10 mouse cellular contexts compared by ENCODE assay signal in genomic region chr6:131293916-131294315, GRCm38 (mm10). TPM values are rescaled to one million over a fixed set of nuclear protein-coding genes. Genes with fewer than 3 reads are reported as not detected.
A peak's percentile ranks its signal among the peaks of the same experiment; 100 is the strongest.
DNase-seq lines count a peak whose midpoint lies in the region; ATAC-seq and TF ChIP-seq lines count a peak whose summit lies in the region.
"Had no signal": no experiment of that assay in that cellular context is flagged by ENCODE, and none has a peak within 500 bp of the region (broad histone marks: within the 10 kb centered on the region; RNA-seq: fewer than 3 reads in every experiment).

No protein-coding gene starts in this region.

- H3K27me3 ChIP-seq in cerebellum, adult 2 months (ENCODE audit: control insufficient read depth, insufficient read depth, low read length), result no peaks in the 10 kb centered on the region; the same call in 1 of the 2 replicates
- no peaks in the 10 kb centered on the region for H3K27me3 ChIP-seq in lung, embryonic 14.5 days (ENCODE audit: insufficient read depth, low read length)
- H3K27me3 ChIP-seq in lung, postnatal 0 days (replicated peaks; ENCODE audit: insufficient read depth, low read length), result no peaks in the 10 kb centered on the region
- no peaks in the 10 kb centered on the region for H3K27me3 ChIP-seq in liver, embryonic 12.5 days (replicated peaks)
- no peaks in the 10 kb centered on the region for H3K27me3 ChIP-seq in stomach, embryonic 14.5 days (ENCODE audit: control insufficient read depth, insufficient read depth, low read length)
- H3K27me3 ChIP-seq: embryonic facial prominence, embryonic 15.5 days; heart, embryonic 12.5 days had no signal

- H3K4me1 ChIP-seq in cerebellum, adult 2 months (ENCODE audit: control insufficient read depth, insufficient read depth, low read length), result no peaks in the 10 kb centered on the region
- 0 out of 2 replicates have a peak, but pooled peaks cover 3% of the 10 kb centered on the region for H3K4me1 ChIP-seq in lung, embryonic 14.5 days (ENCODE audit: insufficient read depth)
- no peaks in the 10 kb centered on the region for H3K4me1 ChIP-seq in lung, postnatal 0 days (ENCODE audit: insufficient read depth, low read depth, low read length)
- H3K4me1 ChIP-seq in liver, embryonic 12.5 days, result peaks cover 24% of the 10 kb centered on the region
- H3K4me1 ChIP-seq in stomach, embryonic 14.5 days (ENCODE audit: control insufficient read depth, insufficient read depth, low read length), result peaks cover 7% of the 10 kb centered on the region; the same call in 1 of the 2 replicates

- H3K36me3 ChIP-seq in lung, embryonic 14.5 days (ENCODE audit: insufficient read depth), result no peaks in the 10 kb centered on the region
- H3K36me3 ChIP-seq in lung, postnatal 0 days (ENCODE audit: insufficient read depth, low read length), result no peaks in the 10 kb centered on the region
- no peaks in the 10 kb centered on the region for H3K36me3 ChIP-seq in liver, embryonic 12.5 days
- no peaks in the 10 kb centered on the region for H3K36me3 ChIP-seq in stomach, embryonic 14.5 days (ENCODE audit: control insufficient read depth, insufficient read depth, low read length)
- H3K36me3 ChIP-seq: embryonic facial prominence, embryonic 15.5 days; heart, embryonic 12.5 days had no signal

- H3K4me2 ChIP-seq in lung, embryonic 14.5 days, result peak overlapping the region; percentile 61; the same call in 1 of the 2 replicates
- no peak overlapping the region for H3K4me2 ChIP-seq in lung, postnatal 0 days (replicated peaks; ENCODE audit: low read depth, low read length)
- peak overlapping the region; percentile 68 for H3K4me2 ChIP-seq in liver, embryonic 12.5 days
- peak overlapping the region; percentile 49; the same call in 1 of the 2 replicates for H3K4me2 ChIP-seq in stomach, embryonic 14.5 days (replicated peaks; ENCODE audit: low read depth, low read length)

- TF ChIP-seq EP300 in lung, postnatal 0 days (IDR thresholded peaks at IDR 0.05), result no peak

- H3K9ac ChIP-seq in lung, embryonic 14.5 days, result no peak overlapping the region
- no peak overlapping the region for H3K9ac ChIP-seq in lung, postnatal 0 days (replicated peaks; ENCODE audit: low read depth)
- no peak overlapping the region for H3K9ac ChIP-seq in liver, embryonic 12.5 days
- no peak overlapping the region for H3K9ac ChIP-seq in stomach, embryonic 14.5 days (replicated peaks; ENCODE audit: low read depth, low read length)

- H3K27ac ChIP-seq in cerebellum, adult 2 months (ENCODE audit: insufficient read depth, low read length), result no peak overlapping the region
- H3K27ac ChIP-seq in lung, embryonic 14.5 days (ENCODE audit: low read depth), result no peak overlapping the region
- no peak overlapping the region for H3K27ac ChIP-seq in lung, postnatal 0 days (ENCODE audit: low read length)
- H3K27ac ChIP-seq in liver, embryonic 12.5 days, result no peak overlapping the region
- H3K27ac ChIP-seq in stomach, embryonic 14.5 days (ENCODE audit: low read length), result no peak overlapping the region

- no peaks in the 10 kb centered on the region for H3K9me3 ChIP-seq in lung, embryonic 14.5 days (ENCODE audit: low read depth, low read length)
- H3K9me3 ChIP-seq in lung, postnatal 0 days (ENCODE audit: low read length), result no peaks in the 10 kb centered on the region
- no peaks in the 10 kb centered on the region for H3K9me3 ChIP-seq in liver, embryonic 12.5 days (replicated peaks)
- no peaks in the 10 kb centered on the region for H3K9me3 ChIP-seq in stomach, embryonic 14.5 days (ENCODE audit: control insufficient read depth, low read depth, low read length)
- H3K9me3 ChIP-seq: embryonic facial prominence, embryonic 15.5 days; heart, embryonic 12.5 days had no signal

- ATAC-seq in lung, embryonic 14.5 days (ENCODE audit: insufficient read depth), result no peak
- no peak for ATAC-seq in lung, postnatal 0 days
- ATAC-seq in liver, embryonic 12.5 days, result no peak
- no peak for ATAC-seq in stomach, embryonic 14.5 days (ENCODE audit: insufficient number of reproducible peaks, insufficient read depth, low FRiP score, low read depth)

- TF ChIP-seq POLR2A in cerebellum, adult 2 months (IDR thresholded peaks at IDR 0.05; ENCODE audit: borderline replicate concordance, insufficient read depth, low read length), result no peak

- peak overlapping the region; percentile 99 for H3K4me3 ChIP-seq in cerebellum, adult 2 months (replicated peaks; ENCODE audit: insufficient read depth, low read depth, low read length)
- no peak overlapping the region for H3K4me3 ChIP-seq in lung, embryonic 14.5 days (ENCODE audit: low read depth, low read length)
- H3K4me3 ChIP-seq in lung, postnatal 0 days (ENCODE audit: low read depth, low read length), result no peak overlapping the region
- 0 out of 2 replicates have a peak overlapping the region, but pooled peaks have one; percentile 81 for H3K4me3 ChIP-seq in liver, embryonic 12.5 days
- H3K4me3 ChIP-seq in stomach, embryonic 14.5 days (ENCODE audit: low read depth, low read length), result no peak overlapping the region

- no peak for TF ChIP-seq CTCF in cerebellum, adult 2 months (IDR thresholded peaks at IDR 0.05; ENCODE audit: borderline replicate concordance, insufficient read depth, low read depth, low read length)
- no peak for TF ChIP-seq CTCF in lung, embryonic 14.5 days (IDR thresholded peaks at IDR 0.05; ENCODE audit: low read depth)
- TF ChIP-seq CTCF in lung, postnatal 0 days (IDR thresholded peaks at IDR 0.05), result no peak

- DNase-seq in cerebellum, adult 2 months, result no peak
- DNase-seq in cerebellum, adult 11-12 months, result no peak
- no peak for DNase-seq in lung, embryonic 14.5 days
- DNase-seq in lung, postnatal 0 days (ENCODE audit: low spot score), result no peak
- no peak for DNase-seq in right cerebral cortex, postnatal 14 days
- DNase-seq in layer of hippocampus, postnatal 14 days (ENCODE audit: low spot score in 2 of 2), result no peak

- WGBS in cerebellum, adult 2 months, result 91% methylated on average over 5 of the region's 5 CpGs
- WGBS in lung, embryonic 14.5 days, result 84% methylated on average over 5 of the region's 5 CpGs
- WGBS in lung, postnatal 0 days, result 73% methylated on average over 5 of the region's 5 CpGs
- WGBS in liver, embryonic 12.5 days (ENCODE audit: insufficient replicate concordance), result 76% methylated on average over 5 of the region's 5 CpGs
- 82% methylated on average over 5 of the region's 5 CpGs for WGBS in stomach, embryonic 14.5 days

RNA-seq across cellular contexts. Expression of gene Magohb, which starts 0.9 kb away (rescaled TPM):
- 9.6 and 10.9 TPM in 2 replicates for polyA plus RNA-seq in cerebellum, adult 2 months (2012; rRNA removed)
- 57.0 and 68.2 TPM in 2 replicates for polyA plus RNA-seq in lung, embryonic 14.5 days (2014; fragmentation: Nextera tagmentation; extraction: Ambion mirVana)
- 36.8 and 37.3 TPM in 2 replicates for polyA plus RNA-seq in lung, postnatal 0 days (2015; fragmentation: Nextera tagmentation; extraction: Ambion mirVana)
- 43.9 and 46.3 TPM in 2 replicates for polyA plus RNA-seq in liver, embryonic 12.5 days (2016; fragmentation: Nextera tagmentation; extraction: Ambion mirVana)
- 63.1 and 67.7 TPM in 2 replicates for polyA plus RNA-seq in stomach, embryonic 14.5 days (2014; fragmentation: Nextera tagmentation; extraction: Ambion mirVana)
- total RNA-seq in layer of hippocampus, postnatal 14 days (2021), result 10 to 100 TPM; 15.1 to 15.4 TPM

RNA-seq across cellular contexts. Expression of gene Klra2, which starts 46.8 kb away (rescaled TPM):
- polyA plus RNA-seq in cerebellum, adult 2 months (2012; rRNA removed), result 0.15 and 0.19 TPM in 2 replicates
- polyA plus RNA-seq in lung, embryonic 14.5 days (2014; fragmentation: Nextera tagmentation; extraction: Ambion mirVana), result 0.26 and 0.37 TPM in 2 replicates
- polyA plus RNA-seq in lung, postnatal 0 days (2015; fragmentation: Nextera tagmentation; extraction: Ambion mirVana), result 4.2 TPM in 2 replicates
- 0.07 and 0.11 TPM in 2 replicates for polyA plus RNA-seq in liver, embryonic 12.5 days (2016; fragmentation: Nextera tagmentation; extraction: Ambion mirVana)
- 0.18 TPM in 1 of 2 replicates, not detected in the other for polyA plus RNA-seq in stomach, embryonic 14.5 days (2014; fragmentation: Nextera tagmentation; extraction: Ambion mirVana)
- under 1 TPM; 0.23 to 0.76 TPM for total RNA-seq in layer of hippocampus, postnatal 14 days (2021)
- polyA plus RNA-seq: embryonic facial prominence, embryonic 15.5 days; heart, embryonic 12.5 days had no signal

RNA-seq across cellular contexts. Expression of gene Styk1, which starts 59.5 kb away (rescaled TPM):
- 0.46 and 0.68 TPM in 2 replicates for polyA plus RNA-seq in cerebellum, adult 2 months (2012; rRNA removed)
- polyA plus RNA-seq in lung, embryonic 14.5 days (2014; fragmentation: Nextera tagmentation; extraction: Ambion mirVana), result 1.5 and 1.7 TPM in 2 replicates
- 0.45 and 0.51 TPM in 2 replicates for polyA plus RNA-seq in lung, postnatal 0 days (2015; fragmentation: Nextera tagmentation; extraction: Ambion mirVana)
- polyA plus RNA-seq in liver, embryonic 12.5 days (2016; fragmentation: Nextera tagmentation; extraction: Ambion mirVana), result 0.65 and 1.1 TPM in 2 replicates
- polyA plus RNA-seq in stomach, embryonic 14.5 days (2014; fragmentation: Nextera tagmentation; extraction: Ambion mirVana), result 7.1 and 7.8 TPM in 2 replicates
- total RNA-seq in layer of hippocampus, postnatal 14 days (2021), result 1 to 10 TPM; 2.8 to 5.1 TPM

Comparison
In these comparisons a context has a peak if more than half of its experiments do, and no peak if none do; other contexts are left out.
1. H3K4me3 ChIP-seq: peak in cerebellum, adult 2 months (single experiment) and liver, embryonic 12.5 days (single experiment); none in lung, embryonic 14.5 days (single experiment), lung, postnatal 0 days (single experiment) and stomach, embryonic 14.5 days (single experiment).